Mouse (Mus musculus): ENCODE measurements around the gene Zmat3. TPM values are rescaled to one million over a fixed set of nuclear protein-coding genes. Genes with fewer than 3 reads are reported as not detected.

Gene Zmat3
- total RNA-seq, 2 experiments from 2014 or later, result 59.5 to 59.8 TPM

Other genes starting within 250 kb of the Zmat3 start
- gene Pik3ca, start 31.7 kb upstream of the Zmat3 start, total RNA-seq (2021), result 10 to 100 TPM; 47.4 to 52.0 TPM
- gene Kcnmb3, start 126.2 kb upstream of the Zmat3 start, total RNA-seq (2021), result under 1 TPM in 1 of 2 experiments, not detected in 1; 0.76 TPM
- gene Zfp639, start 144.2 kb upstream of the Zmat3 start, total RNA-seq (2021), result 10 to 100 TPM; 32.0 to 35.3 TPM
- gene Mfn1, start 163.5 kb upstream of the Zmat3 start, total RNA-seq (2021), result 10 to 100 TPM; 86.7 to 88.5 TPM